ENCODE assay signal across 21 mouse cellular contexts in genomic region chr14:21685411-21686146, GRCm38 (mm10). TPM values are rescaled to one million over a fixed set of nuclear protein-coding genes. Genes with fewer than 3 reads are reported as not detected.
DNase-seq lines count a peak whose midpoint lies in the region; ATAC-seq and TF ChIP-seq lines count a peak whose summit lies in the region.
"Had no signal": no experiment of that assay in that cellular context is flagged by ENCODE, and none has a peak within 500 bp of the region (broad histone marks: within the 10 kb centered on the region; RNA-seq: fewer than 3 reads in every experiment).

No protein-coding gene starts in this region.

- H3K4me2 ChIP-seq in intestine, embryonic 15.5 days (replicated peaks) = peak overlapping the region; percentile 73; the same call in 1 of the 2 replicates
- H3K4me2 ChIP-seq in intestine, embryonic 16.5 days (ENCODE audit: low read depth, low read length) = no peak overlapping the region
- peak overlapping the region; percentile 63; the same call in 1 of the 2 replicates for H3K4me2 ChIP-seq in limb, embryonic 12.5 days

- H3K9ac ChIP-seq in intestine, embryonic 15.5 days = no peak overlapping the region
- no peak overlapping the region for H3K9ac ChIP-seq in intestine, embryonic 16.5 days (ENCODE audit: low read depth, low read length)
- no peak overlapping the region for H3K9ac ChIP-seq in limb, embryonic 12.5 days (replicated peaks)

- POLR2A ChIA-PET in Patski (lab: Charles Lee) = no interaction called here

- peak; percentile 77 for ATAC-seq in frontal cortex, adult (ENCODE audit: low TSS enrichment)
- no peak for ATAC-seq in intestine, embryonic 15.5 days
- no peak for ATAC-seq in intestine, embryonic 16.5 days
- peak; percentile 89 for ATAC-seq in Patski
- ATAC-seq in limb, embryonic 12.5 days (ENCODE audit: insufficient number of reproducible peaks, insufficient read depth, low FRiP score, low TSS enrichment, low read depth) = no peak

- H3K27ac ChIP-seq in intestine, embryonic 15.5 days = no peak overlapping the region
- H3K27ac ChIP-seq in intestine, embryonic 16.5 days (ENCODE audit: low read length) = no peak overlapping the region
- H3K27ac ChIP-seq in limb, embryonic 12.5 days = peak overlapping the region; percentile 67; the same call in 1 of the 2 replicates

- intact Hi-C loops in left cerebral cortex, postnatal 36 days (cut with DNase I) = no loop called here

- 0 out of 2 replicates have a peak, but pooled peaks cover 8% of the 10 kb centered on the region for H3K27me3 ChIP-seq in intestine, embryonic 15.5 days (replicated peaks)
- peaks cover 9% of the 10 kb centered on the region; the same call in 1 of the 2 replicates for H3K27me3 ChIP-seq in intestine, embryonic 16.5 days (replicated peaks; ENCODE audit: control insufficient read depth, insufficient read depth, low read length)
- H3K27me3 ChIP-seq in Patski = no peaks in the 10 kb centered on the region
- no peaks in the 10 kb centered on the region for H3K27me3 ChIP-seq in limb, embryonic 12.5 days

- H3K36me3 ChIP-seq in intestine, embryonic 15.5 days = no peaks in the 10 kb centered on the region
- no peaks in the 10 kb centered on the region for H3K36me3 ChIP-seq in intestine, embryonic 16.5 days (ENCODE audit: control insufficient read depth, insufficient read depth, low read length)
- H3K36me3 ChIP-seq in limb, embryonic 12.5 days = no peaks in the 10 kb centered on the region
- H3K36me3 ChIP-seq: heart, embryonic 12.5 days had no signal

- CTCF ChIA-PET in Patski (lab: Charles Lee) = no interaction called here

- no peak overlapping the region for H3K4me3 ChIP-seq in intestine, embryonic 15.5 days (replicated peaks)
- no peak overlapping the region for H3K4me3 ChIP-seq in intestine, embryonic 16.5 days (ENCODE audit: low read length)
- no peak overlapping the region for H3K4me3 ChIP-seq in limb, embryonic 12.5 days (replicated peaks)
- H3K4me3 ChIP-seq: erythroblast, embryonic 14.5 days; megakaryocyte, embryonic 14.5 days had no signal

- 89% methylated on average over 10 of the region's 10 CpGs for WGBS in intestine, embryonic 15.5 days
- 92% methylated on average over 10 of the region's 10 CpGs for WGBS in intestine, embryonic 16.5 days
- WGBS in limb, embryonic 12.5 days = 79% methylated on average over 10 of the region's 10 CpGs

- no peaks in the 10 kb centered on the region for H3K9me3 ChIP-seq in intestine, embryonic 15.5 days
- no peaks in the 10 kb centered on the region for H3K9me3 ChIP-seq in intestine, embryonic 16.5 days (ENCODE audit: control insufficient read depth, low read length)
- no peaks in the 10 kb centered on the region for H3K9me3 ChIP-seq in limb, embryonic 12.5 days
- H3K9me3 ChIP-seq: heart, embryonic 12.5 days had no signal

- in situ Hi-C loops in Patski (cut with MboI; ENCODE audit: low pct_unique_long_range_greater_than_20kb) = loop anchor here (5.0 kb wide), 1 partner anchor 52 kb away; no protein-coding TSS in a partner anchor

- TF ChIP-seq CTCF in Patski (IDR thresholded peaks at IDR 0.05) = no peak

- DNase-seq in frontal cortex, postnatal 14 days (ENCODE audit: low spot score in 2 of 2) = no peak
- DNase-seq in Patski (ENCODE audit: low read depth, low spot score) = peak; percentile 92
- DNase-seq in ovary, postnatal 10 days (ENCODE audit: low spot score) = no peak
- no peak for DNase-seq in left cerebral cortex, postnatal 36 days (ENCODE audit: low spot score in 2 of 2)
- DNase-seq: adrenal gland, postnatal 36 days; layer of hippocampus, postnatal 36 days; left cerebral cortex, postnatal 4 days; lung, postnatal 14 days; thymus, adult 18-20 months had no signal

- H3K4me1 ChIP-seq in intestine, embryonic 15.5 days (replicated peaks) = peaks cover 16% of the 10 kb centered on the region
- H3K4me1 ChIP-seq in intestine, embryonic 16.5 days (ENCODE audit: control insufficient read depth, insufficient read depth, low read length) = peaks cover 14% of the 10 kb centered on the region
- H3K4me1 ChIP-seq in limb, embryonic 12.5 days (replicated peaks) = peaks cover 62% of the 10 kb centered on the region

RNA-seq across cellular contexts. Expression of gene Dupd1, which starts 28.8 kb away (rescaled TPM):
- polyA plus RNA-seq in intestine, embryonic 15.5 days (2015; fragmentation: Nextera tagmentation; extraction: Ambion mirVana) = not detected in 2 replicates
- not detected in 2 replicates for polyA plus RNA-seq in intestine, embryonic 16.5 days (2015; fragmentation: Nextera tagmentation; extraction: Ambion mirVana)
- polyA plus RNA-seq in Patski (2021) = not detected
- 0.44 and 0.49 TPM in 2 replicates for polyA plus RNA-seq in limb, embryonic 12.5 days (2016; fragmentation: Nextera tagmentation; extraction: Ambion mirVana)
- total RNA-seq in left cerebral cortex, postnatal 36 days (2021) = under 1 TPM in 1 of 2 experiments, not detected in 1; 0.37 TPM
- total RNA-seq: left cerebral cortex, postnatal 4 days; neutrophil, adult 5-6 weeks had no signal
- polyA plus RNA-seq: forebrain, embryonic 14.5 days; kidney, embryonic 14.5 days; large intestine, adult 2 months; small intestine, adult 2 months had no signal

Comparison
In these comparisons a context has a peak if more than half of its experiments do, and no peak if none do; other contexts are left out.
1. ATAC-seq: peak in frontal cortex, adult (single experiment) and Patski (single experiment); none in intestine, embryonic 15.5 days (single experiment), intestine, embryonic 16.5 days (single experiment) and limb, embryonic 12.5 days (single experiment).